Mouse (Mus musculus): ENCODE results near the gene Frmd6. TPM values are rescaled to one million over a fixed set of nuclear protein-coding genes. Genes with fewer than 3 reads are reported as not detected.

Gene Frmd6
- 1.8 to 6.5 TPM (median 5.8 TPM) in 3 replicates for total RNA-seq (2017)

DNA sequence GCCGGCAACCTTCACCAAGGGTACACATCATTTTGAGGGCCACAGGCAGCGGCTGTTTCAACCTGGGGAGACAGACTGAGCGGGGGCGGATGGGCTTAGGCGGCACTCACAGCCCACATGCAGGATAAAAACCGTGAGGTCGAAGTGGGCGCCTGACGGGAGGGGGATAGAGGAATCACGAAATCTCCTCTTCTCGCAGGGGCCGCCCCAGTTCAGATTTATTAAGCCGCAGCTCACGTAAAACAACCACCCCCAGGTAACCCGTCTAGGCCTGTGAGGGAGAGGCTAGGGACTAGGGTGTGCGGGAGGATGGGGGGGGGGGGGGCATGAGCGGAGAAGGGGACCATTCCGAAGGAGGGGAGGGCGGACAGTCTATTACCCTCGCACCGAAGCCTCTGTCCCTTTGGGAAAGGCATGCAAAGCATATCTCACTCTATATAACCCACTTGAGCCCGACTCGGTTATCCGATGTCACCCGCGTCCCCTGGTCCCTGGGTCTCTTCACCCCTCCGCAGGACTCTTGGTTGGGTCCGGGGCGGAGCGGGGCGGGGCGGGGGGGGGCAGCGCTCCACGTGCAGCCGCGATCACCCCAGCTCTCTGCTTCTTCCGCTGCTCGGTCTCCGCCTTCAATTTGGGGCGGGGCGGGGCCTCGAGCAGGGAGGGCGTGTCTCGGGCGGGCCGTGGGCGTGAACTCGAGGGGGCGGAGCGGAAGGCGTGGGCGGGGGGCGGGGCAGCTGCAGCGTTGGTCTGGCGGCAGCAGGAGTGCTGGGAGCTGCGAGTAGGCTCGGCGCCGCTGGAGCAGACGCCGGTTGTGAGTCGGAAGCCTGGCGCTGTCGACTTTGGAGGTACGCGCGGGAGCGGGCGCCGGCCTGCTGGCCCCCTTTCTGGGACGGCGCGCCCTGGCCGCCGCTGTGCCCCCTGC, at the start of gene Frmd6:
TSS of gene Frmd6 (plus strand) at position 786 of the 922 bp plus-strand sequence.
- peak; percentile 94 for ATAC-seq (replicated peaks; ENCODE audit: insufficient number of reproducible peaks, low FRiP score, low TSS enrichment, poor library complexity, severe bottlenecking)

DNA sequence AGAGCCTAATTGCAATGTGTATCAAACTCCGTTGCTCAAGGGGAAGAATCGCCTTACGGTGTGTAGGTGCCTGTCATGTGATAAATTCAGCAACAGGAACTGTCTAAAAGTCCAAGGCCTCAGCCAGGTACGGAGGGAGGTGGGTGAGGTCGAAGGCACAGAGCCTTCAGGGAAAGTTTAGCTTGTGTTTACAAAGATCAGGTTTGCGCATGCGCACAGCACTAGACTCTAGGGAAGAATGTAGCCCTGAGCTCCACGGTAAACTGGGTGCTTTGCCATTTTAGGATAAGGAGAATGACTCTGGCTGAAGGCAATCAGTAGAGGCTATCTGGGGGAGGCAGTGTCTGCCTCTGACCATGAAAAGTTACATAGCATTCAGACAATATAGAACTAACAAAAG, 49.7 kb upstream of the Frmd6 start:
- no peak for ATAC-seq (replicated peaks; ENCODE audit: insufficient number of reproducible peaks, low FRiP score, low TSS enrichment, poor library complexity, severe bottlenecking)

DNA sequence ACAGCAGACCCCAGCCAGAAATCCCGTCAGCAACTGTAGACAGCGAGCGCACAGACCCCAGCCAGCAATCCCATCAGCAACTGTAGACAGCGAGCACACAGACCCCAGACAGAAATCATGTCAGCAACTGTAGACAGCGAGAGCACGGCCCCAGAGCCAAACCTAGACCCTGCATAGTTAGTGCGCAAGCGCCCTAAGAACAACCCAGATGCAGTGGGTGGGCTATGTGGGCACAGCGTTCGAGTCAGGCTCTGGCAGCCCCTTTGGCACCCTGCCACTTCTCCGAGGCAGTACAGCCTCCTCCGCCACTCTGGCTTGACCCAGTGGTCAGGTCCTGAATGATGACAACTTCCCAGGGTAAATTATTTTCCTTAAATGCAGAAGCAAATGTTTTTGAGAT, 48.6 kb upstream of the Frmd6 start:
- ATAC-seq (replicated peaks; ENCODE audit: insufficient number of reproducible peaks, low FRiP score, low TSS enrichment, poor library complexity, severe bottlenecking), result no peak

DNA sequence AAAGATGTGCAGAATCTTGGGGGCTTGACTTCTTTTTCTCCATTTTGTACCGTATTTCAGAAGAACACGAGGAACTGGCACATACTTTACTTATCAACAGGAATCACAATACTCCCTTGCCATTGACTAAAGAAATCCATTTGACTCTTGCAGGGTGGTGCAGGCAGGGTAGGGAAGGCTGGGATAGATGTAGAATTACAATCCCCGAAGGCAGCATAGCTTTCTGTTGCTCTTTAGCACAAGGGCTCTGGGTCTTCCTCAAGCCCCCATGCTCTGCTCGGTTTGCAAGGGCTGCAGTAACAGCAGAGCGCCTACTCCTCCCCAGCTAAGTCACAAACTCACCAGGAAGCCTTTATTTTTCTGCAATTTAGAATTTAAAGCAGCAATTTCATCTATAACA, 47.8 kb upstream of the Frmd6 start:
- no peak for ATAC-seq (replicated peaks; ENCODE audit: insufficient number of reproducible peaks, low FRiP score, low TSS enrichment, poor library complexity, severe bottlenecking)

DNA sequence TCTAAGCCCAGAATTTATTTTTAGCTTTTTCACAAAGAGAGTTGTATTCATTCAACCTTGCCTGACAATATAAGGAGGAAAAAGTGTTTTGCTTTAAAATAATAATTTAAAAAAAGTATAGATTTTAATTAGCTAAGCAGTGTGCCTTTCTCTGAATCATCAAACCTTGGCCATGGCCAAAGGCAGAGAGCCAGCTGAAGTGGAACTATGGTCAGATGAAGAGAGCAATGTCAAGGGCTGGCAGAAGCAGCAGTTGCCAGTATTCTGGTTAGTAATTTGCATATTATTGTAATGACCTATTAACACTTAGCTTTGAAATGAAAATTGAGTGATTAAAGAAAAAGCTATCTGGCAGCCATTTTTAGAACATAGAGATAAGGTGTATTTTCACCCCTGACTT, 47.4 kb upstream of the Frmd6 start:
- ATAC-seq (replicated peaks; ENCODE audit: insufficient number of reproducible peaks, low FRiP score, low TSS enrichment, poor library complexity, severe bottlenecking), result no peak

DNA sequence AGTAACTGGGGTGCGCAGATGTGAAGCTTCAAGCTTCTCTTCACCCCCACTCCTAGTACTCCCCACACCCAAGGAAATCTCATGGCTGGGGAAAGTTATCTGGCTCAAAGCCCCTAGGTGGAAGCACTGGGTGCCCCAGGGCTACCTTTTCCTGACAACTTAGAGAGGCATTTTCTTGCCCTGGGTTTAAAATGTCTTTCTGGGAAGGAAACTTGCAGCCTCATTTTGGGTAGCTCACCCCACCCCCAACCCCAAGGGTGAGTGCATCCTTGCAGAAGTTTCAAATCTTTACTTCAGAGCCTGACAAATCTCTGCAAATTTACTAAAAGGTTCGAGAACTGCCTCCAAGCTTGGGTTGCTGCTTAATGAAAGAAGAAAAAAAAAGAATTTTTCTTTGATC, 47.0 kb upstream of the Frmd6 start:
- ATAC-seq (replicated peaks; ENCODE audit: insufficient number of reproducible peaks, low FRiP score, low TSS enrichment, poor library complexity, severe bottlenecking), result no peak

DNA sequence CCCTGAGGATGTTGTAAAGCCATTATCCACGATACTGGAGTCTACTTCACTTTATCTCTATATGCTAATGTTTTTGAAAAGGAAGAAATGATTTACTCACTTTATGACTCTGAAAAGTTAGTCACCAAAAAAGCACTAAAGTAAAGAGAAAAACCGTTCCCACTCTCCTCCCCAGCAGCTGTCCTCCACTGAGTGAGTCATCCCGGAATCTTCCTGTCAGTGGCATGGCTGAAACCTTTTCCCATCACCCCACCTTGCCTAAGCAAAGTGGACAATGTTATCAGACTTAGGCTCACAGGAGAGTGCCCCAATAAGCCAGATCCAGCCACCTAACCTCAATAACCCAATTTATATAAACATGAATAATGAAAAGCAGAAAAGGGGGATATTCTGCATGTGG, 46.6 kb upstream of the Frmd6 start:
- no peak for ATAC-seq (replicated peaks; ENCODE audit: insufficient number of reproducible peaks, low FRiP score, low TSS enrichment, poor library complexity, severe bottlenecking)

DNA sequence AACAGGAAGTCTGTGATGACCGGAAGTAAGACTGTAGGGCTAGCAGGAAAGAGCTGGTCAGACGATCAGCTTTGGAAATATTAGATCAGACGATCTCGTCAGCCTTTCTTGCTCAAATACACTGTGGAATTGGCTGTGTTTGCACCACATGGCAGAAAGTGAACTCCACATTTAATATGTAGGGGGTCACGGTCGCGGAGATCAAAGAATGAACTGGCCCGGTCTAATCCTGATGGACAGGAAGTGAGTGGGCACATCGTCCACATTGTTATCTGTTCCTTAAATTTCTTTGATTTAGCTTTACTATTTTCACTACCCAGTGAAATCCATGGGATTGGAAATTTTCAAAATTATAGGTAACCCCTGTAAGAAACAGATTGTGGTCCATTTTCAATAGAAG, 42.3 kb upstream of the Frmd6 start:
- ATAC-seq (replicated peaks; ENCODE audit: insufficient number of reproducible peaks, low FRiP score, low TSS enrichment, poor library complexity, severe bottlenecking), result no peak

DNA sequence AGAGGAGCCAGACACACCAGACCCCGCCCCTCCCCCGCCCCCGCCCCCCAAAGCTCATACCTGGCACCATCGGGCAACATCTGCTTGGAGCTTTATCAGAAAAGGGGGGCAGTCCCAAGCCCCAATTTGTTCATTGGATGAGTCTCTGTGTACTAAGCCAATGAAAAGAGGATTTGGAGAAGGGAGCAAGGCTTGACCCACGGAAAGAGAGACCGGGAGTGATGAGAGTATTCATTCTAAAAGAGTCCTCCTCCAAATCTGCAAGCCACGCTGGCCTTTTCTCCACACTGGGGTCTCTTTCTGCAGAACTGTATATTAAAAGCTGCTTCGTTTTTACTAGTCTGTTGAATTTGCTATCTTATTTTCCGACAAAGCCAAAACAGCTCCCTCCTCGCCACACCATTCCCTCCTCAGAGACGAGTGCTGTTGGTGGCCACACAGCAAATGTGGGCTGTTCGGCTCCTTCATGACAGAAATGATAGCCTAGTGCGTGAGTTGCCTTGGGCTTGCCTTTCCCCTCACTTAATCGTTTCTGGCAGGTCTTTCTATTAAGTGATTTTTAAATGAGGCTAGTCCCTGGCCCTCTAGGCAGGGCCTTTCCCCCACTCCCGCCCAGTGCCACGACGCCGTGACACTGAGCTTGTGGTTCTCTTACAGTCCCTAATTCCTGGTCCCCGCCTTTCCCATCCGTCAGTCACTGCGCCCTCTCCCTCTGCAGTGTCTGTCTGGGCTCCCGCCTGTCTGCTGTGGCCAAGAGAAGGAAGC, 41.7 kb upstream of the Frmd6 start:
- no peak for ATAC-seq (replicated peaks; ENCODE audit: insufficient number of reproducible peaks, low FRiP score, low TSS enrichment, poor library complexity, severe bottlenecking)

DNA sequence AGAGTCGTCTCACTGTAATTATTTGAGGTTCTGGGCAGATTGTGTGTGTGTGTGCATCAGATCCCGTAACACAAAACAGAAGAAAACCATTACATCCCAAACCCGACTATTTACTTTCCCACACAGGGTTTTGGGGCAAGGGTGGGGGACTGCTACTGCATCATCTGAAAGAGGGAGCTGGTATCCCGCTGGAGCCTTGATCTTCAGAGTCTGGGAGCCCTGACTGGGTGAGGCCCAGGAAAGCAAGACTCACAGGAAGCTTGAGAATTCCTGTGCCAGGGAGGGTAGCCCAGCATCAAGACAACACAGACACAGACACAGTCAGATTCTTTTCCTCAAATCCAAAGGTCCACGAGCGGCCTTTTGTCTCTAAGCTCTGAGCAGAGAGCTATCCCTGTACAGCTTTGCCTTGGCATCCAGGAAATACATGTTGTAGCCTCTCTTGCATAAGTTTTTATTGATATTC, 41.0 kb upstream of the Frmd6 start:
- ATAC-seq (replicated peaks; ENCODE audit: insufficient number of reproducible peaks, low FRiP score, low TSS enrichment, poor library complexity, severe bottlenecking), result no peak

DNA sequence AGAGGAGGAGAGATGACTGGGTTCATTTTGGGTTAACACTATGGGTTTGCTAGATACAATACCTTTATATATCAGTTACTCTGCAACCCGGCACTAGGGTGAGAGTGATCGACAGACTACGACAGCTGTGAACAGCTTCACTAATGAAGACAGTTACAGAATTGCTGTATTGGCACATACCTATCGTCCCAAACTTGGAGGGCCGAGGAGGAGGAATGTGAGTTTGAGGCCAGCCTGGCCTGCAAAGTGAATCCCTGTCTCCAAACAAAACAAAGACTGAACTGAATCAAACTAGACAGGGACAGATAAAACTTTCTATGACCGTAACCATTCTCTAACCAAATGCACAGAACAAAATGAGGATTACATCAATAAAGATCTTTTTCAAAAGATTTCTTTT, 36.0 kb upstream of the Frmd6 start:
- no peak for ATAC-seq (replicated peaks; ENCODE audit: insufficient number of reproducible peaks, low FRiP score, low TSS enrichment, poor library complexity, severe bottlenecking)

DNA sequence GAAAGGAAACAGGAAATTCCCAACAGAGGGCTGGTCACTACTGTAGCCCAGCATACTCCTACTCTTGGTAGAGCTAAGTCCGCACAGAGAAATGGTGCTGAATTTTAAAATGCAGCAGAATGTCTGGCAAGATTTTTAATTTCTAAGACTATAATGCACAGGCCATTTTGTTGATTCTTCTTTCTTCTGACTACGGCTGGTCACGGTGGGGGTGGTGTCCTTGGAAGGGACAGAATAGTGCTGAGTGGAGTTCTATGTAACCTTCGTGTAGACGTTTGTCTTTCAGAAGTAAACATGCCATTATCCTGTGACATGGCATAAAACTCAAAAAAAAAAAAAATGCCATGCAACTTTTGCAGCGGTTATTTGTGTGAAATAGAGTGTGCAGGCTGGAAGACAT, 32.0 kb upstream of the Frmd6 start:
- ATAC-seq (replicated peaks; ENCODE audit: insufficient number of reproducible peaks, low FRiP score, low TSS enrichment, poor library complexity, severe bottlenecking), result no peak

DNA sequence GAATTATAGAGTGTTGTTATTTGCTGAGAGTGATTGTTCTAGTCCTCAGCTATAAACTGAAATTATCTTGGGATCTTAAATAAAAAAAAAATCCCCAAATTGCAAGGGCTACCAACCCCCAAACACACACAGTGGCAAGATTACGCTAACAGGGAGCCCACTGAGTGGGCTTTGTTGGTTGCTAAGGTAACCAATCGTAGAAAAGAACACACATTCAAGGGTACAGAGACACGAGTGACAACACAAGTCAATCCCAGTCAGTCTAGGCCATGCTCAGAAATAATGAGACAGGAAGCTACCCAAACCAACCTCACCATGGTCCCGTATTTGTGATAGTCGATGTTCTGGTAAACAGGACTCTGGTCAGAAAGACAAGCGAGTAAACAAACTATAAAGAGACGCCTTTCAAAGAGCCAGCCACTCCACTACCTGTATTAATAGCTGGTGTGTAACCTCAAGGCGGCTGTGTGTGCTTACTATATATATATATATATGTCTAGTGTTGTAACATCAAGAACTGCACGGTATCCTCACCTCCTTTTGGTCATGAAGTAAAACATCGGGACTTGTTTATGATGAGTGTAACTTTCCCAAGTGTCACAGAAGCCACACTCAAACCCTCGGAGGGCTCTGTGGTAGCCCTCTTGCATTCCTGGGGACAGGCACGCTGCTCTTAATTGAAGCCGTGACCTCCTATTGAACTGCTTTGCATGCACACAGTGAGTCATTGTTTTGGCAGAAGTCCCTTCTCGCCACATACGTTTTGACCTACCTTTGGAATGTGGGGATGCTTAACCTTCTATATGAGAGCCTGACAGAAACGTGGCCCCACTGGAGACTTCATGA, 30.5 kb upstream of the Frmd6 start:
- ATAC-seq (replicated peaks; ENCODE audit: insufficient number of reproducible peaks, low FRiP score, low TSS enrichment, poor library complexity, severe bottlenecking), result no peak

DNA sequence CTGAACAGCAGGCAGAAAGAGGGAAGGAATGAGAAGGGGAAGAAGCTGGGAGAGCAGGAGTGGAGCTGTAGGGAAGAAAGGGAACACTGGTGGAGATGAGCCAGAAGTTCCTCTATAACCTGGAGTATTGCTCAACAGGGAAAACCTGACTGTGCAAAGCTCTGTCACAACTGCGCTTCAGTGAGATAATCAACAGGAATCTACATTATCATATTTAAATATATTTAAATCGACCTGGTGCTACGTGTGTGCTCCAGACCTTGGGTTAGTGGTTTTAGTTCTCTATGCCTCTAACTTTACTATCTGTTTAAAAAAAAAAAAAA, 30.0 kb upstream of the Frmd6 start:
- ATAC-seq (replicated peaks; ENCODE audit: insufficient number of reproducible peaks, low FRiP score, low TSS enrichment, poor library complexity, severe bottlenecking), result no peak

DNA sequence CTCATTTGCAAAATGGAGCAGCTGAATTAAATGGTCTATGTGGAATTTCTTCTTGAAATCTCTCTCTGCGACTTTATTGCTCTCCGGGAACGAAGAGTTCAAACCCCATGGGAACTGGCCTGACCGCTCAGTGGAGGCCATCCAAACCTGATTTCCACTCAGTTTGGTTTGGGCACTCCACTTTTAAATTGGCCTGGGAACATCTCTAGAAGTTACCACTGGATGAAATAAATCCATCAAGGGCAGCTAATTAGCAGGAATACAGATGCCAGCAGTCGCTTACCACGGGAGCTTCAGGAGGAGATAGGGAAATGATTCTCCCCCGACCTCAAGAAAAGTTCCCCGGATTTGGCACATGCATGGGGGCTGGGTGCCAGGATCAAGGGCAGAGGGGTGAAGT, 26.8 kb upstream of the Frmd6 start:
- ATAC-seq (replicated peaks; ENCODE audit: insufficient number of reproducible peaks, low FRiP score, low TSS enrichment, poor library complexity, severe bottlenecking), result no peak

DNA sequence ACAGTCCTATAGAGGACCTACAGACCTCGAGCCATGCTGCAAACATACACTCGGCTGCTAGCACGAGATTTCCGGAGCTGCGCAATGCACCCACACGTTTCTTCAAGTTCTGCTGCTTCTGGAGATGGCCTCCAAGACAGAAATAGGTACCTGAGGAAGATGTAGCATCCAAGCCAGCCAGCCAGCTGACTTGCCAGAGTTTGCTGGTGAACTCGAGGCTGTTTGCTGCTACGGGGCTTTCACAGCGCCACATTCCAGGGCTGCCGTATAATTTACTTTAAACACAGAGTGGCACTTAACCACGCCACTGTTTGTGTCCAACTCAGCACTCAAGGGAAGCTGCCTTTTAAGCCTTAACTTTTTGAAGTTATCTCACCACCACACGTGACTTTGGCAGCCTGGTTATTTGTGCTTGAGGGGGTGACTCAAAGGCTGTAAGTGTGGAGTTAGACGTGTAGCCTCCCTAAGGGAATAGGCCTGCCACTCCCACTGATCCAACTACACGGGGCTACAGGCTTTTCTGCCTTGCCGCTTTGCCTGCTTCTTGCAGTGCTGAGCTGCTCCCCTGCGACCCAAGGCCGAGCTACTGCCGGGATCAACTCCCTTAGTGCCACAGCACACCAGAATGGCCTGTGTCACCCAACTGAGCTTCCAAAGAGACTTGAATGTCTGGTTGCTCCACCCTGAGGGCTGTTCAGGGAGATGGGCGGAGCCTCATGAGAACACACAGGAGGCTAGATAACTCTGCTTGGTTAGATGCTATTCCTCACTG, 25.9 kb upstream of the Frmd6 start:
- no peak for ATAC-seq (replicated peaks; ENCODE audit: insufficient number of reproducible peaks, low FRiP score, low TSS enrichment, poor library complexity, severe bottlenecking)

DNA sequence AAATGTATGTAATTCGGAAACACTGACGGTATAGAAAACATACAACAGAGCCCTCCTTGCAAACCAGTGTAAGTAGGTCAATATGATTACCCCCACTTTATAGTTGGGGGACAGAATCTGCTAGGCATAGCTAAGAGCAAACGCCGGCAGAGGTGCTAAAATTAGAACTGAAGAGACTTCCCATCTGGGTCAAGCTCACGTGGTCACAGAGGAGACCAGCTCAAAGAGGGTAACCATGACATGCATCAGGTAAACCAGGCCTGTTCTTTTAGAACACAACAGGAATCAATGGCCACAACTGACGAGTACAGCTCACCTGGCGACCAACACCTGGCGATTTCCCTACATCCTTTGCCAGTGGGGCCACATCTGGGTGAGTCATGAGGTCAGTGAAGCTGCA, 25.2 kb upstream of the Frmd6 start:
- no peak for ATAC-seq (replicated peaks; ENCODE audit: insufficient number of reproducible peaks, low FRiP score, low TSS enrichment, poor library complexity, severe bottlenecking)

DNA sequence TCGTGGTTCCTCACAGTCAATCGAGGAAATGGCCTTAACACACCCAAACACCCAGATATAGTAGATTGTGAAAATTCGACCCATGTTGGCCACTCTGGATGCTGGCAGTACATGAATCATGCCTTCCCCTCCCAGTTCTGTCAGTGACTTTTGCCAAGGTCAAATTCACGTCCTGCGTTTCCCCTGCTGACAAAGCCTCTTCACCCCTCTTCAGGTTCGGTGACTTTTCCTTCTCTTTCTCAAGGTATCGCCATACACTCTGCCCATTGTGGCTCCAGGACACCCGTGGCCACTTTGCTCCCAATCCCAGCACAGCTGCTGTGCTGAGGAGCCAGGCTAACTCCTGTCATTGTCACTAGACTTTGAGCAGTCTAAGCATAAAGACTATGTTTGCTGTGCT, 24.0 kb upstream of the Frmd6 start:
- no peak for ATAC-seq (replicated peaks; ENCODE audit: insufficient number of reproducible peaks, low FRiP score, low TSS enrichment, poor library complexity, severe bottlenecking)

DNA sequence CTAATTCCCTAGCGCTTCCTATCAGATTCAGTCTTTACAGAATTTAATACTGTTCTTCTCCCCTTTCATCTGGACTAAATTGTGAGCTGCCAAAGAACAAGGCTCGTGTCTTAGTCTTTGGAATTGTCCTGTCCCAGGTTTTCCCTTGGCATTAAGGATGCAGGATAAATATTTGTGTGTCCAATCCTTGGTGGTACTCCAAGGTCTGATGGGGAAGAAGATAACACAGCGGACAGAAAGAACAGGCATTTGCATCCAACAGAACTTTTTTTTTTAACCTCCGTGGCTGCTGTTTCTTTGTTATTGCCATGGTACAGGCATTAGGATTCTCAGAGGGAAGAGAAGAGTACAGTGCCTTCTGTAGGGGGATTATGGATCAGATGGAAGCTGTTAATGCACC, 21.8 kb upstream of the Frmd6 start:
- no peak for ATAC-seq (replicated peaks; ENCODE audit: insufficient number of reproducible peaks, low FRiP score, low TSS enrichment, poor library complexity, severe bottlenecking)
